Mouse (Mus musculus): ENCODE measurements around the gene Litaf.

Gene Litaf

DNA sequence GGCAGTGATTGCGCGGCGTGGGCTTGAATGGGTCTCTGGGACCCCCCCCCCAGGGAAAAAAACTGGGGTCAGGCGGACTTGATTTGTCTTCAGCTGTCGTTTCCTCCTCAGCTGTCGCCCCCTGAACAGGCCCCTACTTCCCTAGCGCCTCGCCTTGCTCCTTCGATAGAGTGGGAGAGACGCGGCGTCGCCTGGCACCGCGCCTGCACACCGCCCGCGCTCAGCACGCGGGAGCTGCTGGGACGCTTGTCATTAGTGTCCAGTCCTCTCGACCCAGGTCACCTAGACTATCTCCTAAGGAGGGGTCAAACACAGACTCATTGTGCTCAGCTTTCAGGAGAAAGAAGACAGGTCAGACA is 855 bp upstream of the Litaf start:
- DNase-seq (ENCODE audit: low read depth, low spot score) = peak; percentile 44

DNA sequence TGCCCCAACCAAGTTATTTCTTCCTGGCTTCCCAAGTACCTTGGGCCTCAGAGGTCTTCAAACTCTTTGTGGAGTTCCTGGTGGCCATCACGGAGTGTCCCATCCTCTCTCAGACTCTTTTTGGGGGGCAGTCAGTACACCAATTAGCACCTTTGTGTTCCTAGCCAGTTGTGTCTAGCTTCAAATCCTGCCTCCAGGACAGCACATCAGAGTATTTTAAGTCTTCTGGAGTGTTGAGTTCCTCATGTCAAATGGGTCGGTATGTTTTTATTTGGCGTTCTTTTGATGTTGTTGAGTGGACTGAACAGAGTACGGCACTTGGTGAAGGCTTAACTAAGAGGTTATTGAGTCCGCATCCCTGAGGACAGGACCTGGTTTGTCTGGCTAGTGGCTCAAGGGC is 526 bp downstream of the Litaf start:
- DNase-seq (ENCODE audit: low read depth, low spot score) = peak; percentile 16

DNA sequence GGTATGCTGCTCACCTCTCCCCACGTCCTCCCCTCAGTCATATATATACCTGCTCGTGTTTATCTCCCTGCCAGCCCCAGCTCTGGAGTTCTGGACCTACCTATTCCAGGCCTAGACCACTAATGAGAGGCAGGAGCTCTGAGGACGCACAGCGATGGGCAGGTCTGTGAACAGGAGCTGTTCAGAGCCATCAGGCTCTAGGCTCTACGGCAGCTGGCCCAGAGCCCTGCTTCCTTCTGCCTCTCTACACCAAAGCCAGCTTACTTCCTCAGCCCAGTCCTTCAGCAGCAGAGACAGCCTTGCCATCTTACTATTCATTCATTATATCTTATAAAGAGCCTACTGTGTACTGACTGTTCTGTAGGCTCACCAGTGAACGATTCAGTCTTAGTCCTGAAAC is 1.2 kb downstream of the Litaf start:
- DNase-seq (ENCODE audit: low read depth, low spot score) = no peak

DNA sequence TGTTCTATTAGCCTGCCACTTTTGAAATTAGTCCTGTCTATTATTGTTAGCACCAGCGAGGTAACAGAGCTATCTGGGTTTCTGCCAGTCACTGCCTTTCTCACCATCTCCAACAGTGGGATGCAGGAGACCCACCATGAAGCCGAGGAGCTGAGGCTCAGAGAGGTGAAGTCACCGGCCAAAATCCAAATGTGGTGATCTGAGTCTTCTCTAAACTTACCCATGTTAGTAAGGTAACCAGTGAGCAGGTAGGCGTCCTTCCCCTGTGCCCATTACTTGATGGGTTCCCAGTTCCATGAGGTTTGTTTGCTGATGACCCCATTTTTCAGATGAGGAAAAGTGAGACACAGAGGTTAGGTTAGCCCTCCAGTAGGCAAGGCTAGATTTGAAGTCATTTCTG is 1.6 kb downstream of the Litaf start:
- DNase-seq (ENCODE audit: low read depth, low spot score) = no peak

DNA sequence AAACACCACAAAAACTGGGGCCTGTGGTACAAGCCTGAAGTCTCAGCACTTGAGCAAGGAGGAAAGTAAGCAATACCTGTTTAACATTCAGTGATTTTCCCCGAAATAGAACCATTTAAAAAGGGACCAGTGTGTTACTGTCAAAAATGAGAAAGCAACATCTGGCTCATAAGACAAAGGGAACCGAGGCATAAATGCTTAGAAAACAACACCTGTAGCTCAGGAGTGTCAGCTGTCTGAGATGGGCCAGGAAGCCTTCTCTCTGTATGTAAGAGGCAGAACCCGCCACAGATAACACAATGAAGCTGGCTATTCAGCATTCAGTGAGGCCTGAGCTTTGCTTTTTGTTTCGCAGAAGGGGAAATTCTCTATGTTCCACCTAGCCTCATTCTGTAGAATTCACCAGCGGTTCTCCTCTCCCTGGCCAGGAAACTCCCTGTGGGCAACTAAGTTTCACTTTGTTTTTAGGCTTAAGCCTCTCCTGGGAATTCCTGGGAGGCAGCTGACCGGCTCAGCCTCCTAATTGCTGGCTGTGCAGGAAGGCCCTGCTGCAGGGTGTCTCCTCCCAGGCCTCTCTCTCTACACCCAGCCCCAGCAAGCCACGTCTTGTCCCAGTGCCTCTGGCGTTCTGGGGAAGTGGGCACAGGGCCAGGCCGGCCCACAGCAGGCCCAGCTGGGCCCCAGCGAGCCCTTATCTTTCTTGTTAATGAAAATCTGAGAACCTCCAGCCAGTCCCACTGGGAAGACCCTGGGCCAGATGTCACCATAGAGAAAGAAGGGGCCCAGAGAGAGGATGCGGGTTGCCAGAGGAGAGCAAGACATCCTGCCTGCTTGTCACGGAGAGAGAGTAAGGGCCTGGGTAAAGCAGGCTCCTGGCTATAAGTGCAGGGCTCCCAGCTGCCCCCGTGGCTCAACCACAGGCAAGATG is 2.9 kb downstream of the Litaf start:
- DNase-seq (ENCODE audit: low read depth, low spot score) = peak; percentile 34

DNA sequence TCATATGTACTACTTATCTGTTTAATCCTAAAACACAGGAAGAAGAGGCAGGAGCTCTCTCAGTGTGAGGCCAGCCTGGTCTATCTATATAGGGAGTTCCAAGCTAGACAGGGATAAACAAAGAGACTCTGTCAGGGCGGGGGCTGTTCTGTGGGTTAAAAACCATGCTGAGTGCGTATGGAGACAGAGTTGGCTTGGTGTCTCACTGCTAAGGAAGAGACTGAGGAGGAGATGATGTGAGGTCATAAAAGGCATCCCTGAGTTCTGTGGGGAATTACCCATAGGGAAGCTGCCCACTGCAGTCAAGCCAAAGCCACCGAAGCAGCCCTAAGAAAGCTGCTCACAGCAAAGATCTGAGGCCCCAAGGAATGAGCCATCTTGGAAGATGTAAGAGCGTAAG is 5.3 kb downstream of the Litaf start, which contains the start of gene Snn:
Gene Snn (plus strand): TSS at position 301 of the 400 bp plus-strand sequence.
- DNase-seq (ENCODE audit: low read depth, low spot score) = no peak

DNA sequence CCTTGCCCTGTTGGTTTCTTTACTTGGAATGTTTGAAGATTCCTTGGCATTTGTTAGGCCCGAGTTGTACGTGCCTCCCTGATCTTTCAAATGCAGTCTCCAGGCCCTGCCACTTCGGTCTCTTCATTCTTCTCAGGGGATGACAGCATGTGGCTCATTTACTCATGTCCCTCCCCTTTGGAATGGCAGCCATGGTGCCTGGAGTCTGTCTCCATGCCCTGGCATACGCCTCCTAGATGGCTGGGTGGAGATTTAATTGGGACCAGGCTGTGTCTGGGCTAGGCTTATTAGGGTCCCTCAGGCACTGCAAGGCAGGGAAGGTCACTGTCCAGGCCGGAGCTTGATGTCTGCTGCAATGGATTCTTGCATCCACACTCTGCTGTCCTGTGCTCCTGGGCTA is 10.0 kb downstream of the Litaf start:
- no peak for DNase-seq (ENCODE audit: low read depth, low spot score)

DNA sequence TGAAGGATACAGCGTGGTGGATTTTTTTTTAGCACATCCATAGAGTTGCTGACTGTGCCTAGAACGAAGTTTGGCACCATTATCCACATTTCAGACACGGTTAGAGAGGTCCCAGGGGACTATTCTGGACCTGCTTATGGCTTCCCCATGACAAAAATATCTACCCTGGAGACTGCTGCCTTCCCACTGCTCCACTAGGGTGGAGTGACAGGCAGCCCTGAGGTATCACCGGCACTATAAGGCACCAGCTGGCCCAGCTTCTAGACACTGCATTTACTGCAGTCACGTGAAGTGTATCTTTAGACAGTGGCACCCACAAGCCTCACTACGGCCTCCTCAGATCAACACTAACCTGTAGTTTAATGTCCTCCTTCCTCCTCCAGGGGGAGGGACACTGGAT is 11.1 kb downstream of the Litaf start:
- no peak for DNase-seq (ENCODE audit: low read depth, low spot score)

DNA sequence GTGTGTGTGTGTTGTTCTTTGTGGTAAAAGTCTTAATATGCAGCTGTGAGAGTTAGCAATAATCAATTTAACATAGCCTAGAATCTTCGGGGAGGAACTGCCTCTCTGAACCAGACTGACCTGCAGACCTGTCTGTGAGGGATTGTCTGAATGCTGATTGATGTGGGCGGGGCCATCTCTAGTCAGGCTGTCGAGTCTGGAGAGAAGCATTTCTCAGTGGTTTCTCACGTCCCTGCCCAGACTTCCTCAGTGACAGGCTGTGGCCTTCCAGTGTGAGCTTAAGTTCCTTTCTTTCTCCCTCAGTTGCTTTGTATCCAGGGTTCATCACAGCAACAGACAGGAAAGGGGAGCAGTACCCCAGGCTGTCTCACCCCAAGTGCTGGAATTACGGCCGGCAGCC is 11.5 kb downstream of the Litaf start:
- no peak for DNase-seq (ENCODE audit: low read depth, low spot score)

DNA sequence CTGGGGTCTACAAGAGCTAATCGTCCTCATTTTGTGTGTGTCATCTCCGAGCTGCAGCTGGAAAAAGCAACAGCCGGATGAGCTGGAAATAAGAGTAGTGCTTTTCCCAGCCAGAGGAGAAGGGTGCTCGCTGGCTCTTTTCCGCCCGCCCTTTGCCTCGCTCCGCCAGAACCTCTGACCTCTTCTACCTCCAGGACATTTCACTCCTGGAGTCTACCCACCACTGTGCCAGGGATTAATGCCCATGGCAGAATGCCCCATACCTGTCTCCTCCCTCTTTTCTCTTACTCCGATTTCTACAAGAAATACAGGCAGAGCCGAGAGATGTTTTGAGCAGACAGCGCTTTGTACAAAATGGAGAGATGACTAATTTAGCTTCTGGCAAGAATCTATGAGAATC is 14.8 kb downstream of the Litaf start:
- DNase-seq (ENCODE audit: low read depth, low spot score) = no peak

DNA sequence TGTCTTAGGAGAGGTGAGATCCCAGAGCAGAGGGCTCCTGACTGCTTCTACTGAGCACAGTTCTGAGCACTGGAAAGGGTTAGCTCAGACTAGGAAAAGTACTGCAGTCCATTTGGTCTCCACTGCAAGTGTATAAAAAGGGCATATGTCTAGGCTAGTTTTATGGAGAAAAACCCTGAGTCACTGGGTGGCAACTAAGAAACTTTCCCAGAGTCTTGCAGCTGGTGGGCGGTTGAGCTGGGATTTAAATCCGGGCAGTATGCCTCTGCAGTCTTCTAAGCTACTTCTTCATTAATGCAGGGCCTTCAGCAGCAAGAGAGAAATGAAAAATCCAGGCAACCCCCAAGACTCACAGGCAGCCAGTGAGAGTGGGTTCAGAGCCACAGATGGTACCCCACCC is 15.7 kb downstream of the Litaf start:
- DNase-seq (ENCODE audit: low read depth, low spot score) = no peak

DNA sequence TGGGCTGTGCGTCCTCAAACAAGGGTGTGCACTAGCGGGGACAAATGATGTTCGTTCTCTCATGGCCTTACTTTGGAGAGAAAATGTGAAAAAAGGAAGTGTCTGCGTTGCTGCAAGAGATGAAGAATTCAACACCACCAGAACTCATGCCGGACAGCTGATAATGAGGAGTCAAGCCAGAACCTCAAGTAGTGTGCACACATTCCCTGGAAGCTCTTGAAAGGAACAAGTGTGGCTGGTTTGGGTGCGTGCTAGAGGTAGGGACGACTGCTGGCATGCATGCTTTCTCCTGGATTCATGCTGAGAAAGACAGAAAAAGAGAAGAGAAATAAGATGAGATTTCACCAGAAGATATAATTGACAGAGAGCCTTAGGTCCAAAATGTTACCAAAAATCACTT is 18.8 kb downstream of the Litaf start:
- no peak for DNase-seq (ENCODE audit: low read depth, low spot score)

DNA sequence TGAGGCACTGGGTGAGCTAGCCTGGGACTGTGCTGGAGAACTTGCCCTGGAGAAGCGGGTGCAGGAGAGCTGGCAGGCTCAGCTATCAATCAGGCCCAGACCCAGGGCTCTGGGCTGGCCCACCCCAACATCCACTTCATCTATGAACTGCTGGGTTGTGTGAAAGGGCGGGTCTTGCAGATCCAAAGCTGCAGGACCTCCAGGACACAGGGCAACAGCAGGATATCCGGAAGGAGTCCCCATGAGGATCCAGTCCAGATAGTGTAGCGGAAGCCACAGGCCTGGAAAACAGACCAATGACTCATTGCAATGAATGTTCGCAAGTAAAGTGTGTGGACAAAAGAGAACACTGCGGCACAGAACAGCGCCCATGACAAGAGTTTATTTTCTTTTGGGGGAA is 19.5 kb downstream of the Litaf start:
- DNase-seq (ENCODE audit: low read depth, low spot score) = no peak

DNA sequence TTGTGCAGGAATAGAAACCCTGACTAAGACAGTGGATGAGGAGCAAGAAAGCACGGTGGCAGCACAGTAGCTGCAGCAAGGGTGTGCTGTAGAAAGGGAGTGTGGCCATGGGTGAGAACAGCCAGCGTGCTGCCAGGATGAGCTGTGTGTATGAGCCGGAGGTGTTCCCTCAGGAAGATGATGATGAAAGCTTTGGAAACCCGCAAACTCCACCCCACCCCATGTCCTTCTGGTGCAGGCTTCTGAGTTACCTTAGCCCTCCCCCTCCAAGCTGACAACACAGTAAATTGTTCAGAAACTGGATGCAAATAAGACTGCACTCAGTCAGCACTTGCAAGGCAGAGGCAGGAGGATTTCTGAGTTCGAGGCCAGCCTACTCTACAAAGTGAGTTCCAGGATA is 22.7 kb downstream of the Litaf start:
- DNase-seq (ENCODE audit: low read depth, low spot score) = no peak

DNA sequence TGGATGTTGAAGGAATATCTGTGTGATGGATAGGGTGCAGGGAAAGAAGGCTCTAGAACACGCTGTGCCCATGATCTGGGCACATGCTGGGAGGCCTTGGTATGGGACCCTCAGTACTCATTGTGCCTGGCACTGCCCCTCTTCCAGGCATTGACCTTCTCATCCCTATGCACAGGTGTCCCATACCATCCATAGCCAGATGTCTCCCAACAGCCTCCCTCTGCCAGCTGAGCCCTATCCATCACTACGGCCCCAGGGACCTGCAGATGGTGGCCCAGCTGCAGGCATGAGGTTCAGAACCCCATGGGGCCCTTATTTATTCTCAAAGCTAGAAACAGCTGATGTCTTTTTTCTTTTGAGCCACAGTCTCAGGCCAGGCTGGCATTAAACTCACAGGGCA is 25.4 kb downstream of the Litaf start:
- no peak for DNase-seq (ENCODE audit: low read depth, low spot score)

DNA sequence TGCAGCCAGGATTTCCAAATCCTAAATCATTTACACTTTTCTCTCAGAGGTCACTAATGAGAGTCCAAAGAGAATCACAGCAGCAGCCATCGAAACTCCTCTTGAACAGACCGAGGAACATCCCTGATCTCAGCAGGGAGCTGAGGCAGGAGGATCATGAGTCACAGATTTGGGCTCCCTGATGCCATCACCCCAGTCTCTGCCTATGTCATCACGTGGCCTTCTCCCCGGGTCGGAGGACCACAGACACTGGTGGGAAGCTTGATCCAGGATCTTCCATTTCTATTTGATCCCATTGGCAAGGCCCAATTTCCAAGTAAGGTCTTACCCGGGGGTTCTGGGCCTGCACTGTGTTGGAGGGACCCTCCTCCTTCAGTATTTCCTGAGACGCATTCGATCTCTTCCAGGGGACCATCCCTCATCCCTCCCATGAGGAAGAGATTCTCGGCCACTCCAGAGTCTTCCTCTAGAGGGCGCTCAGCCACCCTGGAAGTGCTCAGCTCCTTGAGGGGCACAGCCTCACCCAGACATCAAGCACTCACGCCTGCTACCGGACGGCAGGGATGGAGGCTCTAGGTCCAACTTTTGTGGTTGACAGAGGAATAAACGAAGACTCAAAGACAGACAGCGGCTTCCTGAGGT is 30.0 kb downstream of the Litaf start:
- peak; percentile 83 for DNase-seq (ENCODE audit: low read depth, low spot score)

DNA sequence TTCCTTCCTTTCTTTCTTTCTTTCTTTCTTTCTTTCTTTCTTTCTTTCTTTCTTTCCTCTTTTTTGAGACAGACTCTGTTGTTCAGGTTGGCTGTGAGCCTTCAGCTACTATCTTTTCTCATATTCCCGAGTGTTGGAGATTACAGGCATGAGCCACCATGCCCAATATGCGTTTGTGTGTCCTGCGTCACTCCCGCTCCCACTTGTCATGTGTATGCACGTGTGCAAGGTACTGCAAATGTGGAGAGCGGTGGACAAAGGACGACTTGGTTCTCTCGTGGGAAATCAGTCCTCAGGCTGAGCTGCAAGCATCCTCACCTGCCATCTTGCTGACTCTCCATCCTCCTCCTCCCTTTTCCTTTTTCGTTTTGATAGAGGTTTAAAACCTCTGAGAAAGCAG is 30.7 kb downstream of the Litaf start:
- DNase-seq (ENCODE audit: low read depth, low spot score) = no peak

DNA sequence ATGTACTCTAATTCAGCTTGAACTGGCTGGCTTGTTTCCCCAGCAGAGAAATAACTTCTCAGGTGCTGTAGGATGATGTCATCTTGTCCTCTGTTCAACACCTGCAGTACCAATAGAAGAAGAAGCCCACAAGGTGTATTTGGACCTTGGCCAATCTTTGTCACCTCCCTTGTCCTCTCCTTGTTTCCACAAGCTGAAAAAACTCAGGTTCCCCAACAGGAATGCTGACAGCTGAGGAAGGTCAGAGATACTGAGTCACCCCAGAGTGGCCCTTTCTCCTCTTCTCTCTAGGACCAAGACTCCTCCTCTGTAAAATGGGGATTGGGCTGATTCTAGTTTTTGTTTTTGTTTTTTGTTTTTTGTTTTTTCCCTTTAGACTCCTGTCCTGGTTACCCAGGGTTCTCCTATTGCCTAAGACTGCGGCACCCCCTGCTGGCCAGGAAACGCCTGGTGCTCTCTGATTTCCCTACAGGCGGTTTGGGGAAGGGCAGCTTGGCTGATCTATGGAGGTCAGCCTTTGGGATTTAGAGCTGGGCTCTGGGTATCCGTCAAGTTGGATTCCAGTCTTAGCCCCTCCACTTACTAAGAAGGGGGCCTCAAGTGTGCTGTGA is 31.7 kb downstream of the Litaf start:
- DNase-seq (ENCODE audit: low read depth, low spot score) = peak; percentile 91

DNA sequence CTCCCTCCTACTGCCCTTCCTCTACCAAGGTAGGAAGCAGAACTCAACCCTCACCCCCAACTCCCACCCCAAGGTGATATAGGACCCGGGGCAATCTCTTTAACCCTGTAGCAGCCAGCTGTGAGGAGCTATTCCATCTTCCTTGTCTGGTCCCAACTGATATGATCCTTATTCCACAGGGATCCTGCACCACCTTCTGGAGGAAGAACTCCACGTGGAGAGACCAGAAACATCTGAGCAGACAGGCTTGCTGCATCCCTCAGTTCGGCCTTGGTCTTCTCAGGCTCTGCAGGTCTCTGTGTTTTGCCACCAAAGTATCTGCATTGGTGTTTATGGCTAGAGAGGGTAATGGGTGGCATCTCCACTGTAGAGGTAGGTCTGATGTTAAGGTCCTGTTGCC is 34.6 kb downstream of the Litaf start:
- no peak for DNase-seq (ENCODE audit: low read depth, low spot score)

DNA sequence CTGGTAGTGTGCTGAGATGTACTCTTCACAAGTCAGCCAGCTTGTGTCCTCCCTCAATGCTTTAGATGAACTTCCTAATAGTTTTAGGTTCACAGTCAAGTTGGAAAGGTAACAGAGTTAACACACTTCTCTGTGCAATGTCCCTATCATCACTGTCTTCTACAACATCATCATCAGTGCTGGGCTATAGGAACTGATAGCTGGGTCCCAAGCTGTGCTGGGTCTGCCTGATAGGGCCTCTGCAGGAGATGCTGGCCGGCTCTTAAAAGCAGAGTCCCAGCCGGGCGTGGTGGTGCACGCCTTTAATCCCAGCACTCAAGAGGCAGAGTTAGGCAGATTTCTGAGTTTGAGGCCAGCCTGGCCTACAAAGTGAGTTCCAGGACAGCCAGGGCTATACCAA is 35.1 kb downstream of the Litaf start:
- no peak for DNase-seq (ENCODE audit: low read depth, low spot score)

DNA sequence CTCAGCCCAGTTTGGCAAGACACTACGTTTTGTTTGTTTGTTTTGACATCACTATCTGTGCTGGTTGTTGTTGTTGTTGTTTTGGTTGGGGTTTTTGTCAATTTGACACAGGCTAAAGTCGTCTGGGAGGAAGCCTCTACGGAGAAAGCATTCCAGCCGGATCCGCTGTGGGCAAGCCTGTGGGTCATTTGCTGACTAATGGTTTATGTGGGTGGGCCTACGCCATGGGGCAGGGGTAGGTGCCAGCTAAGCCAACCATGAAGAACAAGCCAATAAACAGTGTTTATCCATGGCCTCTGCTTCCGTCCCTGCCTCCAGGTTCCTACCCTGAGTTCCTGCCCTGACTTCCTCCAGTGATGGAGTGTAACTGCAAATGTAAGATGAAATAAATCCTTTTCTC is 37.8 kb downstream of the Litaf start:
- DNase-seq (ENCODE audit: low read depth, low spot score) = no peak

DNA sequence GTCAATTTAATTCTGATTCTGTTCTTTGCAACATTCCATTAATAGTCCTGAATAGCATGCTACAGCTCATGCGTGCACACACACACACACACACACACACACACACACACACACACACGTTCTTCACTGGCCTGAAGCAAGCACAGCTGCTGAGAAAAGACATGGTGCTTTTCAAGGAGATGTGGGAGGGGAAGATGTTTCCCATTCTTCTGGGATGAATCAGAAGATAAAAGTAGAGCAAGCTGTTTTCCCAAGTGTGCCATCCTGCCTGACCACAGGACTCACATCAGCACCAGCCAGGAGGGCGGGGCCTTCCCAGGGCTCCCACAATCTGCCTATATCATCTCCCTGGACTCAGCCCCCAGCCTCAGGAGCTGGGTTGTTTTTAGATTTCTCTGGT is 41.1 kb downstream of the Litaf start:
- DNase-seq (ENCODE audit: low read depth, low spot score) = no peak

DNA sequence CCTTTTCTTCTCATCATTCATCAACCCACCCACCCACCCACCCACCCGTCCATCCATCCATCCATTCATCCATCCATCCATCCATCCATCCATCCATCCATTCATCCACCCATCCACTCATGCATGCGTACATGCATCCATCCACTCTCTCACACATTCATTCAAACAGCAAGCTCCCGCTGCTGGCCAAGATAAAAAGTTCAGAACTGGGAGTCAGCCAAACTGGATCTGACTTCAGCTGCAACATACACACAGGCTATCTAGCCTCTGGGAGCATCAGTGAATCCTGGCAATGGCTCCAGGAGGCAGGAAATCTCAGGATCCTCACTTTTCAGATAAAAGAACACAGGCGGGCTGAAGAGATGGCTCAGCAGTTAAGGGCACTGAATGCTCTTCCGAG is 42.3 kb downstream of the Litaf start:
- no peak for DNase-seq (ENCODE audit: low read depth, low spot score)

Measured in CD4-positive, CD25-positive, alpha-beta regulatory T cell, adult 2 months (primary cell).